Mouse (Mus musculus): Measurements from ENCODE around the gene Cntn2. TPM values are rescaled to one million over a fixed set of nuclear protein-coding genes. Genes with fewer than 3 reads are reported as not detected.

Gene Cntn2
- polyA plus RNA-seq, 1 experiment from 2014 or later = 59.9 TPM

GRCm38 (mm10) chr1:132464651-132465050, 78.4 kb downstream of the Cntn2 start:
- no peak for ATAC-seq (ENCODE audit: insufficient read depth, low FRiP score, low TSS enrichment)
- WGBS = 89% methylated on average over 5 of the region's 5 CpGs

More at GRCm38 (mm10) chr1:132464651-132465050, 78.4 kb downstream of the Cntn2 start:
- no peaks in the 10 kb centered on the region for H3K27me3 ChIP-seq (ENCODE audit: control insufficient read depth, insufficient read depth, low read length)
- no peak overlapping the region for H3K9ac ChIP-seq (ENCODE audit: low read length)
- no peaks in the 10 kb centered on the region for H3K9me3 ChIP-seq (ENCODE audit: control insufficient read depth, low read length)
- H3K27ac ChIP-seq (ENCODE audit: low read depth, low read length) = no peak overlapping the region
- no peak overlapping the region for H3K4me3 ChIP-seq (ENCODE audit: low read depth, low read length)
- H3K4me2 ChIP-seq (ENCODE audit: low read depth) = no peak overlapping the region
- no peaks in the 10 kb centered on the region for H3K4me1 ChIP-seq (ENCODE audit: control insufficient read depth, insufficient read depth, low read length)
- DNase-seq (ENCODE audit: low spot score) = no peak
- H3K36me3 ChIP-seq (ENCODE audit: control insufficient read depth, insufficient read depth, low read length) = peaks cover 8% of the 10 kb centered on the region

Other genes with a start within 250 kb of the Cntn2 start
- gene Klhdc8a, start 244.6 kb downstream of the Cntn2 start, polyA plus RNA-seq (2014; fragmentation: Nextera tagmentation; extraction: Ambion mirVana) = 1.3 and 2.5 TPM in 2 replicates
- gene Nuak2, start 227.1 kb downstream of the Cntn2 start, polyA plus RNA-seq (2014; fragmentation: Nextera tagmentation; extraction: Ambion mirVana) = 24.4 and 25.4 TPM in 2 replicates
- 14.5 and 15.9 TPM in 2 replicates for gene Tmcc2, start 152.0 kb downstream of the Cntn2 start, polyA plus RNA-seq (2014; fragmentation: Nextera tagmentation; extraction: Ambion mirVana)
- gene Dstyk, start 125.7 kb downstream of the Cntn2 start, polyA plus RNA-seq (2014; fragmentation: Nextera tagmentation; extraction: Ambion mirVana) = 11.7 and 12.0 TPM in 2 replicates
- 63.2 and 68.3 TPM in 2 replicates for gene Rbbp5, start 65.9 kb downstream of the Cntn2 start, polyA plus RNA-seq (2014; fragmentation: Nextera tagmentation; extraction: Ambion mirVana)
- gene Tmem81, start 37.0 kb downstream of the Cntn2 start, polyA plus RNA-seq (2014; fragmentation: Nextera tagmentation; extraction: Ambion mirVana) = 1.4 and 1.8 TPM in 2 replicates
- 25.5 and 28.9 TPM in 2 replicates for gene Nfasc, start 198.5 kb upstream of the Cntn2 start, polyA plus RNA-seq (2014; fragmentation: Nextera tagmentation; extraction: Ambion mirVana)